Comparison of ENCODE assay signal across 8 mouse cellular contexts in genomic region chr16:29714612-29715127, GRCm38 (mm10).
DNase-seq lines count a peak whose midpoint lies in the region; ATAC-seq and TF ChIP-seq lines count a peak whose summit lies in the region.

No protein-coding gene starts in this region.

- H3K36me3 ChIP-seq in lung, embryonic 14.5 days (ENCODE audit: insufficient read depth): no peaks in the 10 kb centered on the region

- H3K9me3 ChIP-seq in lung, embryonic 14.5 days (ENCODE audit: low read depth, low read length): no peaks in the 10 kb centered on the region

- DNase-seq in lung, embryonic 14.5 days: peak; percentile 74
- no peak for DNase-seq in lung, postnatal 25 days (ENCODE audit: low spot score)
- peak; percentile 74 for DNase-seq in adrenal gland, postnatal 10 days
- DNase-seq in fibroblast of lung, adult 2 months (ENCODE audit: low read depth): peak; percentile 89
- peak; percentile 71 to 72 for DNase-seq in heart, postnatal 36 days
- DNase-seq in natural killer cell, adult 2 months (ENCODE audit: low spot score in 2 of 2): no peak
- DNase-seq in thymus, postnatal 36 days: no peak

- no peak overlapping the region for H3K9ac ChIP-seq in lung, embryonic 14.5 days

- 0 out of 2 replicates have a peak overlapping the region, but pooled peaks have one; percentile 1 for H3K4me2 ChIP-seq in lung, embryonic 14.5 days

- ATAC-seq in lung, embryonic 14.5 days (ENCODE audit: insufficient read depth): peak; percentile 81
- ATAC-seq in erythroid progenitor cell, adult 5-6 weeks (replicated peaks; ENCODE audit: low FRiP score, poor library complexity, severe bottlenecking): no peak

- TF ChIP-seq CTCF in lung, embryonic 14.5 days (IDR thresholded peaks at IDR 0.05; ENCODE audit: low read depth): no peak

- no peak overlapping the region; the same call in 1 of the 2 replicates for H3K27ac ChIP-seq in lung, embryonic 14.5 days (ENCODE audit: low read depth)

- H3K4me3 ChIP-seq in lung, embryonic 14.5 days (ENCODE audit: low read depth, low read length): no peak overlapping the region

- 34% methylated on average over 10 of the region's 10 CpGs for WGBS in lung, embryonic 14.5 days

- no peaks in the 10 kb centered on the region for H3K27me3 ChIP-seq in lung, embryonic 14.5 days (ENCODE audit: insufficient read depth, low read length)

- intact Hi-C loops in heart, postnatal 36 days (cut with DNase I): no loop called here

- peaks cover 13% of the 10 kb centered on the region for H3K4me1 ChIP-seq in lung, embryonic 14.5 days (ENCODE audit: insufficient read depth)

Comparison
In these comparisons a context has a peak if more than half of its experiments do, and no peak if none do; other contexts are left out.
1. DNase-seq: peak in lung, embryonic 14.5 days (single experiment), adrenal gland, postnatal 10 days (single experiment), fibroblast of lung, adult 2 months (single experiment) and heart, postnatal 36 days (2 of 2); none in lung, postnatal 25 days (single experiment), natural killer cell, adult 2 months (0 of 2) and thymus, postnatal 36 days (0 of 2).